Mouse (Mus musculus): Measurements from ENCODE around the gene Rpe65. TPM values are rescaled to one million over a fixed set of nuclear protein-coding genes. Genes with fewer than 3 reads are reported as not detected.

Gene Rpe65
- not detected for total RNA-seq (2021)
- long read RNA-seq, experiment 1 = 0 reads
- long read RNA-seq, experiment 2 = 0 reads

DNA sequence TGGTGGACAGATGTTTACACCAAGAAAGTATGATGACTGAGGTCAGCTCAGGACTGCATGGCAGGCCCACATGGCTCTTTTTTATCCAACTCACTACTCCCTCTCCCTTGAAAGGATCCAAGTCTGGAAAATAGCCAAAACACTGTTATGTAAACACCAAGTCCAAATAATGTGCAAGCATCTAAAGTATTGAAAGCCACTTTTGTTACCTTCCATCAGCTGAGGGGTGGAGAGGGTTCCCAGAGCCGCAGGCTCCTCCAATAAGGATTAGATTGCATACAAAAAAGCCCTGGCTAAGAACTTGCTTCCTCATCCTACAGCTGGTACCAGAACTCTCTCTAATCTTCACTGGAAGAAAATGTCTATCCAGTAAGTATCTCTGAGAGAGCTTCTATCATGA is at the start of gene Rpe65:
Gene Rpe65 (plus strand): TSS at position 301 of the 400 bp plus-strand sequence.
- DNase-seq (ENCODE audit: low spot score) = no peak

DNA sequence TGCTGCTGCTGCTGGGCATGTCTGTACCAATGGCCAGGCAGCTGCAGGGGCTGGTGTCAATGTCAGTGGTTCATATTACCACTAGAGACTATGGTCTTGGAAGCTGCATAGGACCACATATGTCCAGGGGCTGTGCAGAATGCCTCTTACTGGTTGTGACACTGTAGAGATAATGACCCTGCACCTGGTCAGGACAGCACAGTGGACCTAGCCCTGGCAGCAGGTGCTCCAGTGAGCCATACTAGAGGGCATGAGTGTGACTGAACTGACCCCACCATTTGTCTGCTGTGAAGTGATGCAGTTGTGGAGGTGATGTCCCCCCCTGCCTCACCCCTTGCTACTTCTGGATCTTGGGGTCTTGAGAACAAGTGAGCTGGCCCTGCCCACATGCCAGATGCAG is 48.8 kb upstream of the Rpe65 start:
- DNase-seq (ENCODE audit: low spot score) = no peak

DNA sequence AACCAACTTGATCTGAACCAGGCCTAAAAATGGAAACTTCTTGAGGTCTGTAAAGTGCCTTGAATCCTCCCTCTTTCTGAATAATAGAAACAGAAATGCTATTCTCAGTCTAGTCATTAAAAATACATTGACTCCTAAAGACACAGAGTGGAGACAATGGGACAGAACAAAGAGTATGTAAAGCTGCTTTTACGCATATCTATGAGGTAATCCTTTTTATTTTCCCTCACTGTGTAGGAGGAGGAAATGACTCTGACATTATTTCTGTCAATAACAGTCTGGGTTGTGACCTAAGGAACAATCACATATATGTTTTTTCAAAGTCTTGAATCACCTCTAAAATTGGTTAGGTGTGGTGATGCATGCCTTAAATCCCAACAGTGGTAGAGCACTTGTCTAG is 16.0 kb downstream of the Rpe65 start:
- no peak for DNase-seq (ENCODE audit: low spot score)

DNA sequence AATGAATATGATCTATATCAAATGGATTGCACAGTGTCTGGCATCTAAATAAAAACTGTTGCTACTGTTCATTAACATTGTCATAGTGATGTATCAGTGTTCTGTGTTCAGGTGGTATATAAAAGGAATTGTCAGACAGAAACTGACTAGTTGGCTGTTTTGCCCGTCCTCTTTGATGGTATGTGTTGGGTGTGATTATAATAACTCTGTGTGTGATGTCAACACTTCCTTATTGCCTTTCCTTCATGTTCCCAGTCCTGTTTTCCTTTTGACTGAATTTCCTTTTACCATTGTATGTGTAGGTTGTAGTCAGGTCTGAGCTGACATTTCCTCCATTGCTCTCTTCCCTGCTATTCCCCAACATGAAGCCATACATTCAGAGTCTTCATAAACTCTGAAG is 22.1 kb downstream of the Rpe65 start:
- DNase-seq (ENCODE audit: low spot score) = no peak

DNA sequence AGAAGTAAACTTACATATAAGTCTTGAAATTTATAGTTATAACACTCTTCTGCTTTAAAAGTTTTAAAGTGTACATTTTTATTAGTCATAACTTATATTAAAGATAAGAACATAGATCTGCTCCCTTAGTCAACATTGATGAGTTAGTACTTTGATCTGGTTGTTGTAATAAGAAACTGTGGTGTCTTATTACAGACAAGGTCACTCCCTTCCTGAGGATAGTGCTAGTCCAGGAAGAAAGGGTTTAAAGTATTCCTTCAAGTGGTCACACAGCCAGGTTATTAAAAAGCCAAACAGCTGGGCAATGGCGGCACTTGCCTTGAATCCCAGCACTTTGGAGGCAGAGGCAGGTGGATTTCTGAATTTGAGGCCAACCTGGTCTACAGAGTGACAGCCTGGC is 25.0 kb downstream of the Rpe65 start:
- no peak for DNase-seq (ENCODE audit: low spot score)

DNA sequence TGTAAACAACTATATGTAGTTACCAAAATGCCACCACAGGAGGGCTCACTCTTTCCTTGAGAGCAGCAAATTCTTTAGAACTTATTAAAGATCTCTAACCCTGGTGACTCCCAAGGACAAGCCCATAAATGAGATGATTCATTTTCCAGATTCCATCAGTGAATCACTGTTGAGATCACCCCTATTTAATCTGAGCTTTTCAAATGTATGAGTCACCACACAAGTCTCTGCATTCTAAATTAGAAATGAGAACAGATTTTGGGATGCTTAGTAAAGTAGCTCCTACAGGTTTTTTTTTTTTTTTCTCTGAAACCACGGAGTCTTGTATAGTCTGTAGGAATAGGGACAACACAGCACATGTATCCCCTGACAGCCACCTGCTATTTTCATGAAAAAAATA is 61.8 kb downstream of the Rpe65 start:
- DNase-seq (ENCODE audit: low spot score) = no peak

DNA sequence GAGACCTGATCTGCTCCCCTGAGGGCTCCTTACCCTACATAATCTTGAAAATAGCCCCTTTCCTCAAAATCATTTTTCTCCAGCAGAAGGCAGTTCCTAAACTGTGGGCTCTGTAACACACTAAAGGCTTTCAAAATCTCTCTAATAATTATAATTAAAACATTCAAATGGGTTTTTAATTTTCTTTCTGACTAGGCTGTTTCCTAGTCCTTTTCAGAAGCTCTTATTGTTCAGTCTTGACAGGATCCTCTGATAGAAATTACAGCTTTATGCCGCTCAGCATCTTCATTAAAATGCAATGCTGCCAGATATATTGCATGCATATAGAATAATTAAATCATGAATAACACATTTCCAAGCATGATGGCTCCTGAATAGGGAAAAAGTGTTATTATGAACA is 64.4 kb downstream of the Rpe65 start:
- no peak for DNase-seq (ENCODE audit: low spot score)

Other genes starting within 250 kb of the Rpe65 start
- not detected for gene Depdc1a, start 103.7 kb upstream of the Rpe65 start, total RNA-seq (2021)
- gene Wls, start 240.5 kb downstream of the Rpe65 start, total RNA-seq (2021) = 10 to 100 TPM; 21.8 to 27.0 TPM